Mouse (Mus musculus) common myeloid progenitor, adult 5-6 weeks (primary cell): ENCODE results near the gene Olfr675. TPM values are rescaled to one million over a fixed set of nuclear protein-coding genes. Genes with fewer than 3 reads are reported as not detected.
"Not testable (repeated sequence)": the region's sequence is repeated elsewhere in the genome, so short reads cannot be mapped to it uniquely, and the experiment has no call there.

Experiments used
- ATAC-seq: replicated peaks from 2 replicates; pipeline ENCODE4 v1.8.0; 2016; ENCODE audit warnings: low read depth, mild to moderate bottlenecking, moderate TSS enrichment, inconsistent platforms; ENCODE audit not compliant: poor library complexity, severe bottlenecking
- total RNA-seq: library from RNA; stranded (forward); fragments of 200-1000, 187-1606 nt; gene quantifications from 2 replicates; pipeline ENCODE4 v1.2.3, GENCODE M21; 2017

Olfr675 gene
- not detected in 2 replicates for total RNA-seq

DNA sequence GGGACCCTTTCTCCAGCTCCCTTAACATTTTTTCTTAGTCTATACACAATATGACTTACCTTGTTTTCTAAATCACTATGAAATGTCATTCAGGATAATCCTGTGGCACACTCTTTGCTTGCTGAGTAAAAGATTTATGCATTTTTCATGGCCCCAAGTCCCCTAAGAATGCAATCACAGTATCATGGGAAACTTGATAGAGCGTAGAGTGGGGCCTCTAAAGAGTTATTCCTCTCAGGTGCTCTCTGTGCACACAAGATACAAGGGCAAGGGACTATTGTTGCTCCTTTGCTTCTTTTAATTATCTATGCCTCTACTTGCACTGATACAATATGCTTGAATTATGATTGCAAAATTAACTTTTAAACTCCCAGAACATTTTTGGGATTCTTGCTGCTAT lies at the start of gene Olfr675:
Olfr675 (minus strand) TSS at position 101 of the 400 bp plus-strand sequence.
- no peak for ATAC-seq

DNA sequence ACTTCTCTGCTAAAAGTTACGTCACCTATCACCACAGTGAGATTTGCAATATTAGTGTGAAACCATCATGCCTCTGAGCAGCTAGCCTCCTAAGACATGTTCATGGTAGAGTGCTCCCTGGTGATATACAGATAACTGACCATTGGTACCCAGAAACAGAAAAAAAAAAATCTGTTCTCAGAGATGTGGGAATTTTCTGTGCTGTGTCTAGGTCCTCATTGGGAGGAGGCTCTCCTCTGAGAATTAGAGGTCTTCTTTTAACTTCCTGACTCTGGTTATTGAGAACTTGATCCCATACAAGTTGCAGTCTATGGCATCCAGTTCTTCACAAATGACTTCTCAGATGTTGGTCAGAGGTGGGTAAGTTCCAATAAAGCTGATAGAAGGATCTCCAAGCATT lies 35.9 kb upstream of the Olfr675 start, which contains the start of gene Olfr678:
Olfr678 (plus strand) TSS at position 301 of the 400 bp plus-strand sequence.
- no peak for ATAC-seq

DNA sequence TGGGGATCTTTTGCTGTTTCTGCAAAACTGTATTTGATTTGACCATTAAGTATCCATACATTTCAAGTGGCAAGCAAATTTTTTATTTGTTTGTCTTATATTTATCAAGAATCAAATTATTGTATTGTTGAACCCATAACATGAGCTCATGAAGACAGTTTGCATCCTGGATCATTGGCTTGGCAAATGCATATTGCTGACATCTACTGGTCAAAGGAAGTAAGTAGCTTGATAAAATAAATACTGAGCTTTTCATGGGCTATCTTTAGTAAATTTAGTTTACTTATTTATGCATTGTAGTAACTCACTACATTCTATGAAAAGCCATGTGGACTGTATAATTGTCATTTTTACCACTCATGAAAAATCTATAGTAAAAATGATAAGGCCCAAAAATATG lies 30.7 kb upstream of the Olfr675 start:
- no peak for ATAC-seq

DNA sequence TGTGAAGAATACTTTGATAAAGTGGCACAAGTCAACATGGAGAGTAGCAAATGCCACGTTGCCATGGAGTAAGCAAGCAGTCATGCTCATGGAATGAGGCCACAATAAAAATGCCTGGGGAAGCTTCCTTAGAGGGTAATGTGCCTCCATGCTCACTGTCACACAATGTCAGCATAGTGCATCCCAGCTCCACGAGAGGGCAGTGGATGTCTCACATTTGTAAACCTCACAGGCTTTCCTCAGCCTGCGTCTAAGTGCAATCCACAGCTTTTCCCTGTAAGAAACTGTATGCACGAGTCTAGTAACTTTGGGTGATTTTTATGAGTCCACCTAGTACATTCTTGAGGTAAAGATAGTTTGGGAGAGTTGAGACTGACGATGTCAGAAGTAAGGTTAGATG lies 5.6 kb upstream of the Olfr675 start:
- not testable (repeated sequence) for ATAC-seq

DNA sequence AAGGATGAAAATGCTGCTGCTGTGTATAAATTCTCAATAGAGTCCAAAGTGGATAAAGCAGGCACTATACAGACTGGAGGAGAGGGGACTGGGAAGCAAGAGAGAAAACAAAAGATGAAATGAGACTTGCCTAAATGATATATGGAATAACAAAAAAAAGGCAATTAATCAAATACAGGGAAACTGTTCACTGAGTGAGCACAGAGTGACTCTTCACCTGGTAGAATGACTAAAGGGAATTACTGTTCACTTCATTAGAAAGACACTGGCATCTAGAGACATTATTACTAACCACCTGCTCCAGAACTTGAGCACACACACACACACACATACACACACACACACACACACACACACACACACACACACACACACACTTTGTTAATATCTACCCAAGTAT lies 4.1 kb upstream of the Olfr675 start, which contains the start of gene Olfr676:
Olfr676 (plus strand) TSS at position 301 of the 400 bp plus-strand sequence.
- no peak for ATAC-seq

DNA sequence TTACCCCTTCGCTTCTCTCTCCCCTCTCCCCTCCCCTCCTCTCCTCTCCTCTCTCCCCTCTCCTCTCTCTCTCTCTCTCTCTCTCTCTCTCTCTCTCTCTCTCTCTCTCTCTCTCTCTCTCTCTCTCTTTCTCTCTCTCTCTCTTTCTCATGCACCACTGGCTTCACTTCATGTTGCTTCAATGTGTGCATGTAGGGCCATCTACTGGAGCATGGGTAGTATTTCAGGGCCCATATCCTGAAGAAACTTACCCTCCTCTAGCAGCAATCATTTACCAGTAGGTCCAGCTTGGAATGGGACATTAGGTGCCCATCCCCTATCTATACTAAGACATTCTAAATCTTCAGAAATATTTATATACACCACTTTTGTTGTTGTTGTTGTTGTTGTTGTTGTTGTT lies 5.7 kb downstream of the Olfr675 start:
- ATAC-seq, result no peak

DNA sequence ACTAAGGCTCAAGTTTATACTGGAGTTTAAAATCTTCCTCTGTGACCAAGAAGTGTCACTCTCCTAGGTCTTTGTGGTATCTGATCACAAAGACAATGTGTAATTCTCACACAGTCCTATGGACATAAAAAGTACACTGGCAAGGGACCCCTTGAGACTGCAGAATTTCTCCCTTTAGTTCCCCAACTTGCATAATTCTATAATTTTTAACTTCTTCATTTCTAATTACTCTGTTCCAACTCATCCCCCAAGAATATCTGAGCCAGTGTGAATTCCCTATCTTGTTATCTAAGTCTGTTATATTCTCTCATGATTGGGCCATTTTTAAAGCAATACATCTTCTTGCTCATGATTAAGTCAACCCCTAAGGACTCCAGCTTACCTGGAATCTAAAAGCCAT lies 26.3 kb downstream of the Olfr675 start, which contains the start of gene Olfr672:
Olfr672 (minus strand) TSS at position 101 of the 400 bp plus-strand sequence.
- ATAC-seq, result no peak

DNA sequence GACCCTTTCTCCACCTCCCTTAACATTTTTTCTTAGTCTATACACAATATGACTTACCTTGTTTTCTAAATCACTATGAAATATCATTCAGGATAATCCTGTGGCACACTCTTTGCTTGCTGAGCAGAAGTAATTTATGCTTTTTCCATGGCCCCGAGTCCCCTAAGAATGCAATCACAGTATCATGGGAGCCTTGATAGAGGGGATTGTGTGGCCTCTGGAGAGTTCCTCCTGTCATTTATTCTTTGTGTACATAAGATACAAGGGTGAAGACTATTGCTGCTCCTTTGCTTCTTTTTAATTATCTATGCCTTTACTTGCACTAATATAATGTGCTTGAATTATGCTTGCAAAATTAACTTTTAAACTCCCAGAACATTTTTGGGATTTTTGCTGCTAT lies 49.2 kb downstream of the Olfr675 start, which contains the start of gene Olfr671:
Olfr671 (minus strand) TSS at position 101 of the 400 bp plus-strand sequence.
- ATAC-seq, result no peak

DNA sequence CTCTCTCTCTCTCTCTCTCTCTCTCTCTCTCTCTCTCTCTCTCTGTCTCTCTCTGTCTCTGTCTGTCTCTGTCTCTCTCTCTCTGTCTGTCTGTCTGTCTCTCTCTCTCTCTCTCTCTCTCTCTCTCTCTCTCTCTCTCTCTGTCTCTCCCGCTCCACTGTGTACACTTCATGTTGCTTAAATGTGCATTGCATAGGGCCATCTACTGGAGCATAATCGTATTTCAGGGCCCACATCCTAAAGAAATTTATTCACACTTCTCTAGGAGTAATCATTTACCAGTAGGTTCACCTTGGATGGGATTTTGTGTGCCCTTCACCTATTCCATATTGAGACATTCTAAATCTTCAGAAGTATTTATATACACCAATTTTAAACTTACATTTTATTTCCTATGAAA lies 55.8 kb downstream of the Olfr675 start:
- ATAC-seq, result not testable (repeated sequence)

Other genes with a start within 250 kb of the Olfr675 start
- gene Usp17lb, start 185.9 kb downstream of the Olfr675 start, total RNA-seq, result not detected in 2 replicates
- not detected in 2 replicates for gene Usp17la, start 171.5 kb downstream of the Olfr675 start, total RNA-seq
- not detected in 2 replicates for gene Olfr665, start 150.4 kb downstream of the Olfr675 start, total RNA-seq
- not detected in 2 replicates for gene Olfr666, start 132.5 kb downstream of the Olfr675 start, total RNA-seq
- gene Olfr667, start 107.0 kb downstream of the Olfr675 start, total RNA-seq, result not detected in 2 replicates
- not detected in 2 replicates for gene Olfr668, start 100.4 kb downstream of the Olfr675 start, total RNA-seq
- not detected in 2 replicates for gene Olfr669, start 94.2 kb downstream of the Olfr675 start, total RNA-seq
- not detected in 2 replicates for gene Olfr670, start 65.8 kb downstream of the Olfr675 start, total RNA-seq
- gene Olfr671, start 49.3 kb downstream of the Olfr675 start, total RNA-seq, result not detected in 2 replicates
- not detected in 2 replicates for gene Olfr672, start 26.4 kb downstream of the Olfr675 start, total RNA-seq
- gene Olfr676, start 4.2 kb upstream of the Olfr675 start, total RNA-seq, result not detected in 2 replicates
- gene Olfr677, start 22.9 kb upstream of the Olfr675 start, total RNA-seq, result not detected in 2 replicates
- not detected in 2 replicates for gene Olfr678, start 36.0 kb upstream of the Olfr675 start, total RNA-seq
- not detected in 2 replicates for gene Olfr679, start 52.7 kb upstream of the Olfr675 start, total RNA-seq
- not detected in 2 replicates for gene Olfr680-ps1, start 64.4 kb upstream of the Olfr675 start, total RNA-seq
- gene Olfr681, start 88.4 kb upstream of the Olfr675 start, total RNA-seq, result not detected in 2 replicates
- not detected in 2 replicates for gene Olfr683, start 118.6 kb upstream of the Olfr675 start, total RNA-seq
- gene Olfr684, start 135.2 kb upstream of the Olfr675 start, total RNA-seq, result not detected in 2 replicates
- gene Olfr685, start 157.6 kb upstream of the Olfr675 start, total RNA-seq, result not detected in 2 replicates
- not detected in 2 replicates for gene Olfr686, start 179.0 kb upstream of the Olfr675 start, total RNA-seq